Mouse (Mus musculus): Measurements from ENCODE around the gene Krtap28-13.
A peak's percentile ranks its signal among the peaks of the same experiment; 100 is the strongest.

Krtap28-13 gene

GRCm38 (mm10) chr1:83060643-83061042 is at the start of gene Krtap28-13:
Krtap28-13 (plus strand) TSS chr1:83060930.
- peak; percentile 3 for DNase-seq (ENCODE audit: low read depth)

GRCm38 (mm10) chr1:83014477-83014876 is 46.3 kb upstream of the Krtap28-13 start:
- no peak for DNase-seq (ENCODE audit: low read depth)

- DNase-seq (ENCODE audit: low read depth), result no peak
Measured at GRCm38 (mm10) chr1:83015329-83015879, 45.3 kb upstream of the Krtap28-13 start.

- DNase-seq (ENCODE audit: low read depth), result no peak
Measured at GRCm38 (mm10) chr1:83016556-83016955, 44.2 kb upstream of the Krtap28-13 start.

GRCm38 (mm10) chr1:83031950-83032349 is 28.8 kb upstream of the Krtap28-13 start:
- no peak for DNase-seq (ENCODE audit: low read depth)

DNA sequence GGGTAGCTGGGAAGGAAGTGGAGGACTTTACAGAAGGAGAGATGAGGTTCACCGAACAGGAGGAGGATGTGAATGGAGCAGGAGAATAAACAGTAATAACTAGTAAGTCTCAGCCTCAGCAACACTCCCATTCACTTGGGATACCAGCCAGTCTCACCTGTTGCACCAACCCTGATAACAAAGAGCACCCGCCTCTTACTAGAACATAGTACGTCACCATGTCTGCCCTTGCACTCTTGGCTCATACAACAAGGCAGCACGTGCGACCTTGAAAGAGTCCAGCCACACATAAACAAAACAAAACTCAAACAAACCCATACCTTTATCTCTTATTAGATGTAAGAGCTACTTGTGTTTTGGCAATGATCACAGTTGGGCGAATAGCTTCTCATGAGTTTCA is 28.2 kb upstream of the Krtap28-13 start:
- DNase-seq (ENCODE audit: low read depth), result no peak

- DNase-seq (ENCODE audit: low read depth), result no peak
Measured at GRCm38 (mm10) chr1:83034509-83034908, 26.2 kb upstream of the Krtap28-13 start.

- DNase-seq (ENCODE audit: low read depth), result no peak
Measured at GRCm38 (mm10) chr1:83036892-83037667, 23.6 kb upstream of the Krtap28-13 start.

DNA sequence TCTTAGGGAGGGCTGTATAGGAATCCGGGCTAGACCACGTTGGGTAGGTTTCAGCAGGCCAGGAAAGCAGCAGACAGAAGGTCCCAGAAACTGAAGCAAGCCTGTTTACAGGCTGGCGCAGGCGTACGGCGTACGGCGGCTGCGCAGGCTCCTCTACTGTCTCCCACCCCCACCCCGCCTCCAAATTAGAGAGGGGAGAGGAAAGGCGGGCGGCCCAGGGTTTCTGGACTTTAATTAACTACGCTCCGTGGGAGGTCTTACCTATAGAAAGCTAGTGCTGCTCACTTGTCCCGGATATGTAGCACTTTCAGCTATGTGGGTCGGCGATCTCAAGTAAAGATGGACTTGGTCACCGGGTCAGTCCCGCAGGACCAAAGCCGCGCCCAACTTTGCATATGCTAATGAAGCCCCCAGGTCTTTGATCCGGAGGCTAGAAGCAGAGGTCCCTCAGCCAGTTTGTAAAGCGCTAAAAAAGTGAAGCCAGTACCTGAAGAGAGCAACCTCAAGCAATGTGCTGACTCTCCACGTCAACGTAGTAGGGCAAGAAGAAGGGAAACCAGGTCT is 22.5 kb upstream of the Krtap28-13 start, which contains the start of gene Slc19a3:
TSS of gene Slc19a3 (minus strand) at position 340 of the 564 bp plus-strand sequence.
- DNase-seq (ENCODE audit: low read depth), result no peak

DNA sequence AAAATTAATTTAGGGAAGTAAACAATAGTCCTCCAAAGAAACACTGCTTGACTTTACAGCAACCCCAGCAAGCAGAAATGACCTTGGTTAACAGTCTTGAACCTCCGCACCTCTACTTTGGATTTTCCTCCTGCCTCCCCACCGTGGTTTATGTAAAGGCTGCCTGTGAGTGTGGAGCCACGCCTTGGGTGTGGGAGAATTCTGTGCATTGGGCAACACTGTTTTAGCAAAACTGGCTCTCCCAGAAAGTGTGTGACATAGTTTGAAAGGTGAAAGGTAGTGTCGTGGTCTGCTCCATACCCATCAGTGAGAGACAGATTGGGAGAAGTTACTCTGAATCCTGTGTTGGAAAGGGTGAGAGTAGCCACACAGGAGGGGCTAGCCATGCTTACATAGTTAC is 21.6 kb upstream of the Krtap28-13 start:
- no peak for DNase-seq (ENCODE audit: low read depth)

DNA sequence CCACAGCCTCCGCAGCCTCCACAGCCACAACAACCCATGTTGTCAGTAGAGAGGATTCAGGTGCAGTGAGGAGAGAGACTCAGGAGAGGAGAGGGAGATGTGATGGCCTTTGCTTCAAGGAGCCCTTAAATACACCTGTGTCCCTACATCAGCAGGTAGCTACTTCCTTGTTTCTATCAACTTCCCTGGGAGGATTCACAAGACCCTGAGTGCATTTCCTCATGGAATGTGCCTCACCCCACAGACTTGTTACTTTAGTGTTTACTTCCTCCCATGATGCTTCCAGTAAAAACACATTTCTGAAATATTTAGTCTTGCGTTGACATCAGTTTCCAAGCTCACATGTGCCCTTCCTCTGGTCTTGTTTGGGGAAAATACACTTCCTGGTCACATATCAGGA is 18.4 kb upstream of the Krtap28-13 start, which contains the start of gene Krtap28-10:
TSS of gene Krtap28-10 (minus strand) at position 101 of the 400 bp plus-strand sequence.
- no peak for DNase-seq (ENCODE audit: low read depth)

GRCm38 (mm10) chr1:83044882-83045427 is 15.8 kb upstream of the Krtap28-13 start, which contains the start of gene Gm47969:
Gm47969 (plus strand) TSS chr1:83044932.
- DNase-seq (ENCODE audit: low read depth), result no peak

- no peak for DNase-seq (ENCODE audit: low read depth)
Measured at GRCm38 (mm10) chr1:83058481-83058880, 2.2 kb upstream of the Krtap28-13 start.

GRCm38 (mm10) chr1:83059278-83059677 is 1.5 kb upstream of the Krtap28-13 start, which contains the start of gene A030005K14Rik:
A030005K14Rik (minus strand) TSS chr1:83059378.
- DNase-seq (ENCODE audit: low read depth), result no peak

GRCm38 (mm10) chr1:83064851-83065250 is 4.1 kb downstream of the Krtap28-13 start:
- DNase-seq (ENCODE audit: low read depth), result peak; percentile 77

GRCm38 (mm10) chr1:83066577-83066976 is 5.8 kb downstream of the Krtap28-13 start:
- DNase-seq (ENCODE audit: low read depth), result no peak

GRCm38 (mm10) chr1:83067205-83067604 is 6.5 kb downstream of the Krtap28-13 start:
- no peak for DNase-seq (ENCODE audit: low read depth)

- no peak for DNase-seq (ENCODE audit: low read depth)
Measured at GRCm38 (mm10) chr1:83075526-83076189, 14.9 kb downstream of the Krtap28-13 start.

GRCm38 (mm10) chr1:83076190-83076917 is 15.6 kb downstream of the Krtap28-13 start:
- DNase-seq (ENCODE audit: low read depth), result peak; percentile 78

DNA sequence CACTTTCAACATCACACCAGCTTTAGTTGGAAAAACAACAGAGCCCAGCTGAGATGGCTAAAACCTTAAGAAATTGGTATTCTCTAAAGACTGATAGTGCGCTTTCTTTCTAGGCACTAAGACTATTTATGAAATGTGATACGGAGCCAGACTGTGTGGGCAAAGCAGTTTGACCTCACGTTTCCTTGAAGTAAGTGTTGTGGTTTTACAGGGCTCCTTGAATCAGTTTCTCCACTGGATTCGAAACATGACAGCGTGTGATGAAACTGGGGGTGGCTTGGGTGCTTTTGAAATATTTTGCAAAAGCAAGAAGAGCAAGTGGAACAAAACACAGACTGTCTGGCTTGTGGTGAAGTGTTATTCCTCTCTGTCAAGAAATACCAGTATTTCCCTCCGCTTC is 16.3 kb downstream of the Krtap28-13 start:
- DNase-seq (ENCODE audit: low read depth), result no peak

- DNase-seq (ENCODE audit: low read depth), result no peak
Measured at GRCm38 (mm10) chr1:83084790-83085189, 24.1 kb downstream of the Krtap28-13 start.
